In the genomic region with DNA sequence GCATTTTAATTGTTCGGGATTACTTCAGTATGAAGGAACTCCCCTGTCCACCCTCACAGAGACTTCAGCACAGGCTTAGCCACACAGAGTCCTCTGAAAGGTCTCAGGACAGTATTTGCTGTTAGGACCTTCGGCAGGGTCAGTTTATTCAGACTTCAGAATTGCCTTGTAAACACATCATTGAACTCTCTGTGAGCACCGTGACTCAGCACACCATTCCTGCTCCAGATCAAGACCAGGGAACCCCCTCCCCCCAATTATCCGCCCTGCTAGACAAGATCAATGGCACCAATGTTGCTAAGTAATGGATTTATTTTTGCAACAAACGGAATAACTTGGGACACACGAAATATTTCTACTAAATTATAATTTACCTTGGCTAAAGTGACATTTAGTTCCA, we compare ENCODE assay signal across 24 mouse cellular contexts. TPM values are rescaled to one million over a fixed set of nuclear protein-coding genes. Genes with fewer than 3 reads are reported as not detected.
DNase-seq lines count a peak whose midpoint lies in the region; ATAC-seq and TF ChIP-seq lines count a peak whose summit lies in the region.
"Had no signal": no experiment of that assay in that cellular context is flagged by ENCODE, and none has a peak within 500 bp of the region (broad histone marks: within the 10 kb centered on the region; RNA-seq: fewer than 3 reads in every experiment).

No protein-coding gene starts in this region.

- TF ChIP-seq POLR2A in brain, embryonic 14.5 days (IDR thresholded peaks at IDR 0.05; ENCODE audit: borderline replicate concordance, extremely low read depth, insufficient read depth, insufficient read length, poor library complexity, severe bottlenecking), result no peak

- H3K27ac ChIP-seq in forebrain, embryonic 10.5 days, result 0 out of 2 replicates have a peak overlapping the region, but pooled peaks have one; percentile 16
- no peak overlapping the region for H3K27ac ChIP-seq in forebrain, embryonic 12.5 days
- H3K27ac ChIP-seq in ES-E14 (ENCODE audit: insufficient read depth, low read depth, low read length, poor library complexity, severe bottlenecking), result no peak overlapping the region
- H3K27ac ChIP-seq: hindbrain, embryonic 10.5 days; hindbrain, embryonic 13.5 days; hindbrain, postnatal 0 days had no signal

- WGBS in forebrain, embryonic 10.5 days, result 56% methylated on average over 6 of the region's 6 CpGs
- WGBS in forebrain, embryonic 12.5 days, result 50% methylated on average over 6 of the region's 6 CpGs

- no peaks in the 10 kb centered on the region for H3K9me3 ChIP-seq in forebrain, embryonic 10.5 days
- no peaks in the 10 kb centered on the region for H3K9me3 ChIP-seq in forebrain, embryonic 12.5 days
- H3K9me3 ChIP-seq in ES-E14 (ENCODE audit: control insufficient read depth, insufficient read depth, low read depth, low read length), result no peaks in the 10 kb centered on the region
- H3K9me3 ChIP-seq: forebrain, embryonic 15.5 days; G1E; hindbrain, embryonic 10.5 days; hindbrain, embryonic 13.5 days had no signal

- no peak for TF ChIP-seq CTCF in brain, embryonic 14.5 days (IDR thresholded peaks at IDR 0.05; ENCODE audit: borderline replicate concordance, extremely low read depth, insufficient read depth, insufficient read length)

- 0 out of 2 replicates have a peak, but pooled peaks cover 6% of the 10 kb centered on the region for H3K27me3 ChIP-seq in forebrain, embryonic 10.5 days (ENCODE audit: poor library complexity, severe bottlenecking)
- no peaks in the 10 kb centered on the region for H3K27me3 ChIP-seq in forebrain, embryonic 12.5 days
- H3K27me3 ChIP-seq: forebrain, embryonic 15.5 days; hindbrain, embryonic 13.5 days had no signal

- H3K4me3 ChIP-seq in forebrain, embryonic 10.5 days, result no peak overlapping the region
- no peak overlapping the region for H3K4me3 ChIP-seq in forebrain, embryonic 12.5 days (replicated peaks)
- H3K4me3 ChIP-seq in ES-E14 (ENCODE audit: insufficient read depth in 1 of 2, low read depth in 1 of 2, low read length in 2 of 2, poor library complexity in 1 of 2, severe bottlenecking in 1 of 2), result no peak overlapping the region
- H3K4me3 ChIP-seq: forebrain, embryonic 15.5 days; hindbrain, embryonic 10.5 days; hindbrain, embryonic 13.5 days had no signal

- 0 out of 2 replicates have a peak, but pooled peaks cover 2% of the 10 kb centered on the region for H3K36me3 ChIP-seq in forebrain, embryonic 10.5 days (replicated peaks)
- H3K36me3 ChIP-seq in forebrain, embryonic 12.5 days (replicated peaks), result no peaks in the 10 kb centered on the region; the same call in 1 of the 2 replicates
- H3K36me3 ChIP-seq in ES-E14 (ENCODE audit: control insufficient read depth, insufficient read depth, low read length, poor library complexity, severe bottlenecking), result no peaks in the 10 kb centered on the region
- H3K36me3 ChIP-seq: G1E had no signal

- in situ Hi-C loops in ES-E14 (cut with MboI; ENCODE audit: low sequenced_read_pairs in 2 of 2, unreplicated experiment in 2 of 2), result no loop called here

- no peak for ATAC-seq in forebrain, embryonic 12.5 days (ENCODE audit: low FRiP score)
- ATAC-seq in frontal cortex, adult (ENCODE audit: low TSS enrichment), result no peak
- ATAC-seq: activated CD4-positive, CD25-positive, alpha-beta regulatory T cell, adult 4 months; hindbrain, postnatal 0 days; inflammation-experienced regulatory T-cells, adult 6 months had no signal

- no peak overlapping the region for H3K4me2 ChIP-seq in forebrain, embryonic 12.5 days
- H3K4me2 ChIP-seq: heart, embryonic 11.5 days; hindbrain, embryonic 13.5 days had no signal

- DNase-seq in forebrain, embryonic 10.5 days (ENCODE audit: extremely low spot score, low spot score), result peak; percentile 29
- no peak for DNase-seq in ES-E14 (ENCODE audit: low read depth, low spot score)
- peak; percentile 19 for DNase-seq in brain, embryonic 14.5 days (ENCODE audit: low read depth)
- peak; percentile 20 for DNase-seq in yolk sac, embryonic 10.5 days (ENCODE audit: low spot score)
- DNase-seq in lung, postnatal 25 days (ENCODE audit: low spot score), result no peak
- DNase-seq: adrenal gland, adult 8-10 months; adrenal gland, postnatal 25 days; cerebellum, adult 18-20 months; cerebellum, adult 9-10 months; cerebellum, postnatal 14 days; gastrocnemius, postnatal 10 days; gastrocnemius, postnatal 36 days; heart, postnatal 36 days had no signal

- peaks cover 20% of the 10 kb centered on the region for H3K4me1 ChIP-seq in forebrain, embryonic 10.5 days
- H3K4me1 ChIP-seq in forebrain, embryonic 12.5 days, result peaks cover 4% of the 10 kb centered on the region
- 0 out of 4 replicates have a peak, but pooled peaks cover 0 to 2% of the 10 kb centered on the region in 2 experiments for H3K4me1 ChIP-seq in ES-E14 (ENCODE audit: control insufficient read depth in 2 of 2, insufficient read depth in 2 of 2, low read length in 2 of 2, poor library complexity in 1 of 2)

- H3K9ac ChIP-seq in forebrain, embryonic 12.5 days, result no peak overlapping the region
- no peak overlapping the region for H3K9ac ChIP-seq in ES-E14 (ENCODE audit: insufficient read depth, low read depth, low read length, poor library complexity, severe bottlenecking)
- H3K9ac ChIP-seq: forebrain, embryonic 15.5 days; hindbrain, embryonic 13.5 days had no signal

TF ChIP-seq in ES-E14, 5 proteins besides CTCF, POLR2A, EP300 and RAD21:
- no peak for TF ChIP-seq ZC3H11A (IDR thresholded peaks at IDR 0.05; ENCODE audit: borderline replicate concordance, low read depth, low read length)
- no peak for TF ChIP-seq ZNF384 (IDR thresholded peaks at IDR 0.05; ENCODE audit: low read depth, low read length)
- TF ChIP-seq MAFK (IDR thresholded peaks at IDR 0.05; ENCODE audit: insufficient read depth, low read depth, low read length), result peak; percentile 65; the same call in 1 of the 2 replicates

RNA-seq across cellular contexts. Expression of a gene that starts 57.9 kb away (rescaled TPM):
- polyA plus RNA-seq in forebrain, embryonic 10.5 days (2016; fragmentation: Nextera tagmentation; extraction: Ambion mirVana), result 13.0 and 13.9 TPM in 2 replicates
- 31.3 and 32.1 TPM in 2 replicates for polyA plus RNA-seq in forebrain, embryonic 12.5 days (2016; fragmentation: Nextera tagmentation; extraction: Ambion mirVana)
- total RNA-seq in ES-E14 (2012; rRNA removed), result 6.8 and 15.3 TPM in 2 replicates
- polyA plus RNA-seq in brain, embryonic 14.5 days (2012; rRNA removed), result 99.2 and 142 TPM in 2 replicates
- total RNA-seq: granulocyte monocyte progenitor cell, adult 5-6 weeks had no signal

Comparison
In these comparisons a context has a peak if more than half of its experiments do, and no peak if none do; other contexts are left out.
1. DNase-seq: peak in forebrain, embryonic 10.5 days (single experiment), brain, embryonic 14.5 days (single experiment) and yolk sac, embryonic 10.5 days (single experiment); none in ES-E14 (single experiment) and lung, postnatal 25 days (single experiment).